Mouse (Mus musculus) cortical plate, adult 2 months (tissue): ENCODE data around the gene Hbb-y. TPM values are rescaled to one million over a fixed set of nuclear protein-coding genes. Genes with fewer than 3 reads are reported as not detected.
"Not testable (repeated sequence)": the region's sequence is repeated elsewhere in the genome, so short reads cannot be mapped to it uniquely, and the experiment has no call there.

ENCODE experiments used
- H3K27ac ChIP-seq: fragments of 200-500 bp; 2 replicates; pipeline ENCODE4 v1.5.1; 2012; ENCODE audit warnings: low read length, control low read depth, inconsistent platforms; ENCODE audit not compliant: insufficient read depth
- H3K4me1 ChIP-seq: fragments of 200-500 bp; 2 replicates; pipeline ENCODE4 v1.6.1; 2011; ENCODE audit warnings: low read length; ENCODE audit not compliant: control insufficient read depth, insufficient read depth
- H3K4me3 ChIP-seq: fragments of 200-500 bp; 2 replicates; pipeline ENCODE4 v1.5.1; 2011; ENCODE audit warnings: mild to moderate bottlenecking, low read length, control low read depth; ENCODE audit not compliant: insufficient read depth
- CTCF ChIP-seq: fragments of 200-500 bp; IDR thresholded peaks from 2 replicates; pipeline ENCODE4 v1.5.1; 2011; ENCODE audit warnings: mild to moderate bottlenecking, control low read depth, low read length; ENCODE audit not compliant: insufficient read depth; ENCODE audit errors: extremely low read depth
- POLR2A ChIP-seq: fragments of 200-500 bp; IDR thresholded peaks from 2 replicates; pipeline ENCODE4 v1.6.1; 2011; ENCODE audit warnings: mild to moderate bottlenecking, low read length, control low read depth; ENCODE audit not compliant: insufficient read depth; ENCODE audit errors: extremely low read depth
- polyA plus RNA-seq: library from polyadenylated mRNA; depleted of rRNA; stranded (reverse); fragments of >200 nt; gene quantifications from 2 replicates; pipeline ENCODE4 v1.2.3, GENCODE M21; 2012

Hbb-y gene
- polyA plus RNA-seq, 1 experiment, result 1.0 TPM

- TF ChIP-seq CTCF, result no peak
- TF ChIP-seq POLR2A, result no peak
- Histone ChIP-seq H3K4me3 (no peak overlapping the region), H3K4me1 (no peaks in the 10 kb centered on the region), H3K27ac (no peak overlapping the region)
Measured at GRCm38 (mm10) chr7:103854669-103855068, 1.7 kb upstream of the Hbb-y start.

DNA sequence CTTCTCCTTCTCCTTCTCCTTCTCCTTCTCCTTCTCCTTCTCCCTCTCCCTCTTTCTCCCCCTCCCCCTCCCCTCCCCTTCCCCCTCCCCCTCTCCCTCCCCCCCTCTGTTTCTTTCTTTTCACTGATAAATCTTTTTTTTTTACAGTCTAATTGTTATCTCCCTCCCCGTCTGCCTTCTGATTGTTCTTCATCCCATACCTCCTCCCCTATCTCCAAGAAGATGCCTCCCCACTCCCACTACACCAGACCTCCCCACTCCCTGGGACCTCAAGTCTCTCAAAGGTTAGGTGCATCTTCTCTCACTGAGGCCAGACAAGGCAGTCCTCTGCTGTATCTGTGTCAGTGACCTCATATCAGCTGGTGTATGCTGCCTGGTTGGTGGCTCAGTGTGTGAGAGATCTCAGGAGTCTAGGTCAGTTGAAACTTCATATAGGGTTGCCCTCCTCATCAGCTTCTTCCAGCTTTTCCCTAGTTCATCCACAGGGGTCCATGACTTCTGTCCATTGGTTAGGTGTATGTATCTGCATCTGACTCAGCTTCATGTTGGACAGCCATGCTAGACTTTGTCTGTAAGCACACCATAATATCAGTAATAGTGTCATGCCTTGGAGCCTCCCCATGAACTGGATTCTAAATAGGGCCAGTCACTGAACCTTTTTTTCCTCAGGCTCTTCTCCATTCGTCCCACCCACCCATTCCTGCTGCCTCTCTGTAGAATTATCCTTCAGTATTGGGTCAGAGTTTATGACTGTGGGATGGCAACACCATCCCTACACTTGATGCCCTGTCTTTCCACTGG, 8.3 kb downstream of the Hbb-y start:
- H3K4me1 ChIP-seq, result no peaks in the 10 kb centered on the region
- H3K27ac ChIP-seq, result no peak overlapping the region
- H3K4me3 ChIP-seq, result no peak overlapping the region
- TF ChIP-seq POLR2A (no peak), CTCF (no peak)

GRCm38 (mm10) chr7:103843034-103843433, 10.0 kb downstream of the Hbb-y start, which contains the start of gene Hbb-bh1:
TSS of gene Hbb-bh1 (minus strand) at chr7:103843164.
- Histone ChIP-seq H3K27ac (no peak within 1 kb of the TSS), H3K4me1 (no peaks in the 10 kb centered on the region), H3K4me3 (no peak within 1 kb of the TSS)
- TF ChIP-seq CTCF (no peak), POLR2A (no peak)

DNA sequence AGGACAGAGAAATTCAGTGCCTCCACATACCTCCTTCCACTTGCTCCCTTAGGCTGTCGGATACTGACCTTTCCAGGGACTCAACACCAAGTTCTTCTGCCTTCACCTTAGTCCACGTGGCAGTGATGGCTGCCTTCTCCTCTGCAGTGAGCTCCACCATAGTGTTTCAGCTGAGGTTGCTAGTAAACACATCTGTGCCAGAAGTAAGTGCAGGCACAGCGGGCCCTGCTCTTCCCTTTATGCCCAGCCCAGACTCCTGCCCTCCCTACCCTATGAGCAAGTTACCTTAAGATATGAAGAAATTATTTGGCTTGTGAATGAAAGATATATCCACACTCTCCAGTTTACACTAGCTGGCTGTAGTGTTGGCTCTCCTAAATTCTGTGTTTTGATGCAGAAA, 12.7 kb downstream of the Hbb-y start, which contains the start of gene Hbb-bh2:
Gene Hbb-bh2, minus strand, starts transcription at position 253 of the 400 bp plus-strand sequence.
- no peak within 1 kb of the TSS for H3K27ac ChIP-seq
- no peak within 1 kb of the TSS for H3K4me3 ChIP-seq
- TF ChIP-seq POLR2A, result no peak
- no peak for TF ChIP-seq CTCF
- H3K4me1 ChIP-seq, result no peaks in the 10 kb centered on the region

- no peak within 1 kb of the TSS for H3K4me3 ChIP-seq
- TF ChIP-seq CTCF (no peak), POLR2A (no peak)
Measured at GRCm38 (mm10) chr7:103827808-103828207, 25.2 kb downstream of the Hbb-y start, which contains the start of gene Hbb-bs. TSS of gene Hbb-bs (minus strand) at chr7:103828096.

DNA sequence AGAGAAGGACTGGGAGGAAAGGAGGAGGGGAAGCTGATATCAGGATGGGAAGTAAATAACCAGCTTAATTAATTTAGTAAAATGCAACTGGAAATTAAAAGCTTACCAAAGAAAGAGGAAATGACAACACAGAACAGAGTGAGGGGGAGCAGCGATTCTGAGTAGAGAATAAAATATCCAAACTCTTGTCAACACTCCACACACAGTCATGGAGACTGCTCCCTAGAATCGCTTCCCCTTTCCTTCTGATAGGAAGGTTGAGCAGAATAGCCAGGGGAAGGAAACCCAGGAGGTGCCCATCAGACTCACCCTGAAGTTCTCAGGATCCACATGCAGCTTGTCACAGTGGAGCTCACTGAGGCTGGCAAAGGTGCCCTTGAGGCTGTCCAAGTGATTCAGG, 25.9 kb downstream of the Hbb-y start:
- not testable (repeated sequence) for H3K4me1 ChIP-seq, H3K4me3 ChIP-seq, H3K27ac ChIP-seq

More at GRCm38 (mm10) chr7:103827808-103828207, 25.2 kb downstream of the Hbb-y start, which contains the start of gene Hbb-bs:
- H3K4me1 ChIP-seq, result no peaks in the 10 kb centered on the region
- H3K27ac ChIP-seq, result no peak within 1 kb of the TSS

- TF ChIP-seq POLR2A, result no peak
- no peak for TF ChIP-seq CTCF
- no peak overlapping the region for H3K27ac ChIP-seq
- no peak overlapping the region for H3K4me3 ChIP-seq
- no peaks in the 10 kb centered on the region for H3K4me1 ChIP-seq
Measured at GRCm38 (mm10) chr7:103826255-103826887, 26.6 kb downstream of the Hbb-y start.

DNA sequence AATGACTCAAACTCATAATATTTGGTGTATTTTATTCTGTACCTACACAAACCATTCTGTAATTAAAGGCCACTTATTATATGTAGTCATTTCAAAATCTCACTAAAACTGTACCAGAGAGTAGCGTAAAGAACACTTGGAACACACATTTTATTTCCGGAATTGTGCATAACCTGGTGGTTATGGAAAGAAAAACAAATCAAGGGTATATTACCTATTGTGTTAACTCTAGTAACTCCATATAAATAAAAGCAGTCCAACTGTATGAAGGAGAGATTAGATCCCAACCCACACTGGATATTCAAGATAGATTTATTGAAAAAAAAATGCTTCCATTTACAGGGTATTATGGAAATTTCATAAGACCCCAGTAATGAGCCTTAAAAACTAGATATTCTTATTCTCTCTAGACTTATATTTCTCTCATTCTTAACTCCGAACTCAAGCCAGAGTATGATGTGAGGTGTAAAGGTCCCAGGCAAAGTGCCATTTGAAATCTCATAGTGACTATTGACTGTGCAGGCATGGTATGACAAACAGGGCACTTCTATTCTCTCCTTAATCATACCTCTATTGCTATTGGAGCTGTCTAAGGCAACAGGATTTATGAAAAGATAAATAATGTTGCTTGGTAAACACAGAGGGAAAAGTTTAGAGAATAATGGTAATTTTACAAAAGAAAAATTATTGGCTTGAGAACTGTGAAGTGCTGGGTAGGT, 27.3 kb downstream of the Hbb-y start:
- TF ChIP-seq CTCF (no peak), POLR2A (no peak)
- no peak overlapping the region for H3K4me3 ChIP-seq
- H3K27ac ChIP-seq, result no peak overlapping the region
- no peaks in the 10 kb centered on the region for H3K4me1 ChIP-seq

GRCm38 (mm10) chr7:103824597-103824996, 28.4 kb downstream of the Hbb-y start:
- no peak overlapping the region for H3K4me3 ChIP-seq
- TF ChIP-seq POLR2A (no peak), CTCF (no peak)
- no peaks in the 10 kb centered on the region for H3K4me1 ChIP-seq
- no peak overlapping the region for H3K27ac ChIP-seq

- H3K4me3 ChIP-seq, H3K4me1 ChIP-seq, H3K27ac ChIP-seq: not testable (repeated sequence)
Measured at GRCm38 (mm10) chr7:103815085-103815484, 37.9 kb downstream of the Hbb-y start.
